Mouse (Mus musculus): ENCODE results near the gene Pf4.
"Not testable (repeated sequence)": the region's sequence is repeated elsewhere in the genome, so short reads cannot be mapped to it uniquely, and the experiment has no call there.

Pf4 gene

DNA sequence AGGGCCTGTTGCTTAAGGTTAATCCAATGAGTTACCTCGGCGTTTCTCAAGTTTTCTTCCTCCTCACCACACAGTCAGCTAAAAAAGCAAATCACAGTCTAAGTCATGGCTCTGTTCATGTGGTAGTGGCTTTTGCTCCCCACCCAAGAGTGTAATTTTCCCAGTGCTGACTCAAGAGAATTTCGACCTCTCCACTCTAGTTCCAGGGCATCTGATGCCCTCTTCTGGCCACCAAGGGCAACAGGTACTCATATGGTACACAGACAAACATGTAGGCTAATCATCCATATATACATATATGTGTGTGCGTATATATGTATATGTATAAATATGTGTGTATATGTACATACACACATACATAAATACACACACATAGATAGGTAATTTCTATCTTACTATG is 15.9 kb downstream of the Pf4 start:
- DNase-seq (ENCODE audit: low spot score): no peak

DNA sequence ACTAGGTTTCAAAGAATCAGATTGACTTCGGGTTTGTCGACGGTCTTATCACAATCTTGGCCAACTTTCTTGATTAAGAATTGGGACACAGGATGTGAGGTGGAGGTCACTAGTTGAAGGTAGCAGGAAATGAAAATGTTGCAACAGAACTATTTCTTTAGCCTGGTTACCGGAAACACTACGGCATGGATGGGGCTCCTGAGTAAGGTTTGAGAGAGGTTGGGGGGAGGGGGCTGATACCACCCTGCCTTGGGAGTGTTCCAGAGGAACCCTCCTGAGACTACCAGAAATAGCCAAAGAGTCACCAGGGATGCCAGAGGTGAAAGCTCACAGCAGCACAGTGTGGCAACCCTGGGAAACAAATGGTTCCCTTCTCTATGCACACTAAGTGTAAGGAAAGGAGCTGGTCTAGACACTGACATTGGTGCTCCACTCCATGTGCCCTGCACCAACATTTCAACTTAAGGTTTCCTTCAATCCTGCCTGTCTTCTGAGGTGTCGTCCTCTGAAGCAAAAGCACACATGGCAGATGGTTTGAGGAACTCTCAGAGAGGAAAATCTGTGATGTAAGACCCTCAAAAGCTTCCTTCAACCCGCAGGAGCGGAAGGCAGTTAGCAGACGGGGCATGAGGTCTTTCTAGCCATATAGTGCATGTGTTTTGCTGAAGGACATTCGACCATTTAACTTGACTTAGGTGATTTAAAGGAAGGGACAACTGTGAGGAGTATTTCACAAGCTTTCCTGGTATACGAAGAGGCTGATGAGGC is 17.3 kb downstream of the Pf4 start:
- DNase-seq (ENCODE audit: low spot score): no peak

DNA sequence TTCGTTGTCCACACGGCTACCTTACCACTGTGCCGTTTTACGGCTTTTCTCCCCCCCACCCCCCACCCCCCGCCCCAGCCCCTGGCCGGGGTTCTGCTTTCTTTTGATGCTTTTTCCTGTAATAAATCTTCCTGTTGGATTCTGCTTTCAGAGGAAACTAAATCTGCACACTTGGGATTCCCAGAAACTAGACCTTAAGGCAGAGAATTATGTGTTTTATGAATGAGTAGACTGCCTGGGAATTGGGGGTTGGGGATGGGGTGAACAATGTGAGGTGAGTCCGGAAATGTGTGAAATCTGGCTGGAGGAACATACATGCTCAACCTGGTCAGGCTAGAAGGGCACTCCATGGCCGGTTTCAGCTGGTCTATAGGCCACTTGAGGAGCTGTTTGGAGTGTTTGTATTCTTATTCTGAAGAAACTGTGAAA is 17.9 kb downstream of the Pf4 start:
- DNase-seq (ENCODE audit: low spot score): no peak

DNA sequence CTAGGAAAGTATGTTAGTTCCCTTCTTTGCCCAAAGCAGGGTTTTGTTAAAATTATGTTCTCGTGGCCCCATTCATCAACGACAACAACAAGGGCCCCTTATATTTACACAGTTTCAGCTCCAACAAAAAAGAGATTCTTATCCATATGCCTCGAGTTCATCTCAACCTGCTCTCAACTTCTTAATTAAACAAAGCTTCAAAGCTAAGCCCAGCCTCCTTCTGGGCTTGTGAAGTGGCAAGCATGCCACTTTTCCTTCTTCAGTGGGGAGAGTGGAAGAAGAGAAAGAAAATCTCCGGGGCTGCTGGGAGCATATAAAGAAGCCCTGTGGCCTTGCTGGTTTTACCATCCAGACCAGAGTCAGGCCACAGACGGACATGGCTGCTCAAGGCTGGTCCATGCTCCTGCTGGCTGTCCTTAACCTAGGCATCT is 22.0 kb downstream of the Pf4 start, which contains the start of gene Cxcl15:
Gene Cxcl15 (plus strand): TSS at position 340 of the 431 bp plus-strand sequence.
- DNase-seq (ENCODE audit: low spot score): no peak

DNA sequence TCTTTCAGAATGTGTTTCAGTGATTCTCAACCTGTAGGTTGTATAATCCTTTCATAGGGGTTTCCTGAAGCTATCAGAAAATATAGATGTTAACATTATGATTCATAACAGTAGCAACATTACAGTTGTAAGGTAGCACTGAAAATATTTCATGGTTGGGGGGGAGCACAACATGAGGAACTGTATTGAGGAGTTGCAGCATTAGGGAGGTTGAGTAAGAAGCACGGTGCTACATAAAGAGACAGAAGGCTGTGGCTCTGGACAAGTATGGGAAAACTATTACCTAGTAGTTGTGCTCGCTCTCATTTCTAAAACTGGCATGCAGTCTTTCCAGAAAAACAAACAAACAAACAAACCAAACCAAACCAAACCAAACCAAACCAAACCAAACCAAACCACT is 23.2 kb downstream of the Pf4 start:
- DNase-seq (ENCODE audit: low spot score): not testable (repeated sequence)

DNA sequence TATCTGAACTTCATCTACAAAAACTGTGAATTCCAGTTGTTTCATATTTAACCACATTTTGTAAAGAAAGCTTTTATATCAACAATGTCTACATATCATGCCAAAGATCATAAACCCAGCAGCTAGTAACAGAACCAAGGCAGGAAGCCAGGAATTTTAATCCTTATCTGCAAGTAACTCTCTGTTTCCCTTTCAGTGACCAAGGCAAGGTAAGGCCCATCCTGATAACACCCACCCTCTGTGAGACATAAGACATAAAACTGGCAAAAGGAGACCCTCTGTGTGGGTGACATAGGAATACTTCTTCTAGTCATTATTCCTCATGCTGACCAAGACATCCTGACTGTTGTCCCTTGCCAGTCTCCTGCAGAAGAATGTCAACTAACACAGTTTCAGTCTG is 32.3 kb downstream of the Pf4 start:
- DNase-seq (ENCODE audit: low spot score): no peak

DNA sequence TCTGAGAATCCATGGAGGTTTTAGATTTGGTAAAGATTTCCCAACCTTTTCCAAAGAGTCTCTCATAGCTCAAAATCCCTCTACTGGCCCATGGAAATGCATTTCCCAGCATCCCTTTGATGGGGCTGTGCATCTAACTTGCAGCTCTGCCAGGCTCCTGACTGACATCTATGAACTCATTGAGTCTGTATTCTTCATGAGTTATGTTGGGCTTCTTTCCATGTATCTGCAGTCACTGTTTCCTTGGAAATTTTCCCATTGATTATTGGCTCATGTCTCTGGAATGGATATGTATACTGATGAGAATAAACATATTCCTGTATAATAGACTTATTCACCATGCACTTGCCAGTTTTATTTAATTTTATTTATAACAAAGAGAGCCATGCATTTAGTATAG is 33.8 kb downstream of the Pf4 start:
- DNase-seq (ENCODE audit: low spot score): no peak

DNA sequence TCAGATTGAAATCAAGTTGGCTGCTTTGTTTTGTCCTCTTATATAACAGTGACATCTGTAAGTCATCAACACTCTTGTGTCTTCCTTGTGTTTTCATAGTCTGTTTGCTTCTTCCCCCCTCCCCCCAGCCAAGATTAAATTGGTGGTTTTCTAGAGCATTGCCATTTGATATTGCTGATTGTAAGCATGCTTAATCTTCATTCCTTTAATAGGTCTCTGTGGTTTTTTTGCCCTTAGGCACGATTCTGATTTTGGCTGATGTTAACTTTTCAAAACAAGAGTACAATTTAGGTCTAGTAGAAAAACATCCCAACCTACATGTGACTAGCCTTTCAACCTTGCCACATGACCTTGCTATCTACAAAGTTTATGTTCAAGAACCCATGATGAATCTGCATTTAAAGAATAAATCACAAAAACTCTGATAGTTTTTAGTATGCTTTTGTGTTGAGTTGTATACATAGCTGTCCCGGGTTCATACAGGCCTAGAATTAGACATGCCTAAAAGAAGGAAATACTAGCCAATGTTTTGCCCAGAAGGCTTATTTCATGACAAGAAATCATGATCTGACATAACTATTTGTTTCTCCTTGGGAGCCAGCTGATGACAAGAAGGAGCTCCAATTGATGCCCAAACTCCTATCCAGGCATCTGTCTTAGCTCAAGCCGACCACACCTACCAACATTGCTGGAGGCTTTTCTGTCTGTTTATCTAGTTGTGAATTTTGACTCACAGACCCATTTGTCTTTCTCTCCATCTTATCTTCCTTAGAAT is 35.1 kb downstream of the Pf4 start:
- no peak for DNase-seq (ENCODE audit: low spot score)

DNA sequence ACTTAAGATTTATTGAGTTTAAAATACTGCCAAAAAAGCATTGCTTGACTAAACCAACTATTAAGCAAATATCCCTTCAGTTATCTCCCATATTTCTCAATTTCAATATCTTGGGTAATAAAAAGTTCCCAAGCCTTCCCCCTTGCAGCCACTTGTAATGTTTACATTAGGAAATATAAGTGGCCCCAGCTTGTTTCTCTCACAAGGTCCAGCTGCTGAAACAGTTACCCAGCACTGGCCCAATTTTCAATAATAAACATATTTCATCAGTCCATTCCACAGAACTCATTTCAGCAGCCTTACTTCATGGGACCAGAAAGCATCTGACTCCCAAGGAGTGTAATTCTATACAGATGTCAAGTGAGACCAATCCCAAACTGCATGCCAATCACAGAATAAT is 47.5 kb downstream of the Pf4 start:
- no peak for DNase-seq (ENCODE audit: low spot score)

Measured in urinary bladder, postnatal 10 days (tissue).